ENCODE assay signal across 17 mouse cellular contexts in the genomic region with DNA sequence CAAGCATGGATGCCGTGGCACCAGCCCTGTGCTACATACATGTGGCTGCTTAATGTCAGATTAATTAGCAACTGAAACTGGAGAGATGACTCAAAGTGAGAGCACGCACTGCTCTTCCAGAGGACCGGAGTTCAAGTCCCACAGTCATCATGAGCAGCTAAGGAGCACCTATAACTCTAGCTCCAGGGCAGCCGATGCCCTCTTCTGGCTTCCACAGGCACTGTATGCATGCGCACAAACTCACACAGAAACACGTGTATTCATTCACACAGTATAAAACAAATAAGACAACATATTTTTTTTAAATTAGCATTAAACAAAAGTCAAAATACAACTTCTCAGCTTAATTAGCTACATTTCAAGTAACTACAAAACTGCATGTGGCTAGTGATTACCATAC.
A peak's percentile ranks its signal among the peaks of the same experiment; 100 is the strongest.
DNase-seq lines count a peak whose midpoint lies in the region; ATAC-seq and TF ChIP-seq lines count a peak whose summit lies in the region.
"Had no signal": no experiment of that assay in that cellular context is flagged by ENCODE, and none has a peak within 500 bp of the region (broad histone marks: within the 10 kb centered on the region; RNA-seq: fewer than 3 reads in every experiment).

No protein-coding gene starts in this region.

- peak; percentile 3; the same call in 1 of the 2 replicates for ATAC-seq in midbrain, embryonic 12.5 days (ENCODE audit: low FRiP score, low read depth)
- ATAC-seq in midbrain, embryonic 15.5 days (replicated peaks): no peak
- peak; percentile 55 for ATAC-seq in megakaryocyte progenitor cell, adult 5-6 weeks (replicated peaks; ENCODE audit: poor library complexity)

- 88% methylated on average over 6 of the region's 6 CpGs for WGBS in kidney, adult 2 months
- 89% methylated on average over 6 of the region's 6 CpGs for WGBS in midbrain, embryonic 12.5 days
- WGBS in midbrain, embryonic 15.5 days: 87% methylated on average over 6 of the region's 6 CpGs

- no peak for TF ChIP-seq POLR2A in kidney, adult 2 months (IDR thresholded peaks at IDR 0.05; ENCODE audit: low read depth, low read length)

- TF ChIP-seq CTCF in kidney, adult 2 months (conservative IDR thresholded peaks at IDR 0.05; ENCODE audit: insufficient read depth, insufficient read length, low read depth, low read length): 0 out of 2 replicates have a peak, but pooled peaks have one; percentile 16

- H3K4me3 ChIP-seq in kidney, adult 2 months (ENCODE audit: insufficient read depth, low read depth, low read length): no peak overlapping the region
- H3K4me3 ChIP-seq in midbrain, embryonic 12.5 days: no peak overlapping the region
- no peak overlapping the region for H3K4me3 ChIP-seq in midbrain, embryonic 15.5 days
- H3K4me3 ChIP-seq: embryonic facial prominence, embryonic 12.5 days; forebrain, embryonic 10.5 days; heart, embryonic 12.5 days; hindbrain, embryonic 15.5 days; limb, embryonic 15.5 days; neural tube, embryonic 13.5 days had no signal

- no peaks in the 10 kb centered on the region for H3K4me1 ChIP-seq in kidney, adult 2 months (ENCODE audit: control insufficient read depth, insufficient read depth, low read length)
- H3K4me1 ChIP-seq in midbrain, embryonic 12.5 days: peaks cover 9% of the 10 kb centered on the region
- peaks cover 13% of the 10 kb centered on the region; the same call in 1 of the 2 replicates for H3K4me1 ChIP-seq in midbrain, embryonic 15.5 days
- H3K4me1 ChIP-seq: embryonic facial prominence, embryonic 12.5 days had no signal

- H3K9me3 ChIP-seq in midbrain, embryonic 12.5 days: no peaks in the 10 kb centered on the region
- no peaks in the 10 kb centered on the region for H3K9me3 ChIP-seq in midbrain, embryonic 15.5 days
- H3K9me3 ChIP-seq: embryonic facial prominence, embryonic 12.5 days; forebrain, embryonic 10.5 days; heart, embryonic 12.5 days; hindbrain, embryonic 15.5 days; limb, embryonic 15.5 days; neural tube, embryonic 13.5 days had no signal

- H3K4me2 ChIP-seq in midbrain, embryonic 12.5 days (replicated peaks): no peak overlapping the region
- no peak overlapping the region for H3K4me2 ChIP-seq in midbrain, embryonic 15.5 days
- H3K4me2 ChIP-seq: embryonic facial prominence, embryonic 12.5 days; heart, embryonic 12.5 days; hindbrain, embryonic 15.5 days; limb, embryonic 15.5 days; neural tube, embryonic 13.5 days had no signal

- peak; percentile 26 for DNase-seq in embryo, embryonic 10 days (ENCODE audit: low spot score)
- no peak for DNase-seq in embryo, embryonic 10.5 days (ENCODE audit: low spot score)
- DNase-seq in kidney, adult 2 months: no peak
- no peak for DNase-seq in kidney, adult 18-20 months
- DNase-seq in cerebellum, adult 8-10 months: no peak
- DNase-seq: cerebellum, adult 9-10 months; kidney, postnatal 25 days; retina, postnatal 1 day had no signal

- no peaks in the 10 kb centered on the region for H3K36me3 ChIP-seq in kidney, adult 2 months (ENCODE audit: control insufficient read depth, insufficient read depth, low read length)
- no peaks in the 10 kb centered on the region for H3K36me3 ChIP-seq in midbrain, embryonic 12.5 days
- H3K36me3 ChIP-seq in midbrain, embryonic 15.5 days (replicated peaks): no peaks in the 10 kb centered on the region
- H3K36me3 ChIP-seq: embryonic facial prominence, embryonic 12.5 days; forebrain, embryonic 10.5 days; heart, embryonic 12.5 days; hindbrain, embryonic 15.5 days; limb, embryonic 15.5 days; neural tube, embryonic 13.5 days had no signal

- no peaks in the 10 kb centered on the region; the same call in 1 of the 2 replicates for H3K27me3 ChIP-seq in kidney, adult 2 months (replicated peaks; ENCODE audit: control insufficient read depth, insufficient read depth, low read length)
- no peaks in the 10 kb centered on the region for H3K27me3 ChIP-seq in midbrain, embryonic 12.5 days
- H3K27me3 ChIP-seq in midbrain, embryonic 15.5 days (replicated peaks): no peaks in the 10 kb centered on the region
- H3K27me3 ChIP-seq: embryonic facial prominence, embryonic 12.5 days; heart, embryonic 12.5 days; hindbrain, embryonic 15.5 days; limb, embryonic 15.5 days; neural tube, embryonic 13.5 days had no signal

- no peak overlapping the region for H3K27ac ChIP-seq in kidney, adult 2 months (ENCODE audit: insufficient read depth, low read depth, low read length)
- no peak overlapping the region for H3K27ac ChIP-seq in midbrain, embryonic 12.5 days (replicated peaks)
- H3K27ac ChIP-seq in midbrain, embryonic 15.5 days: no peak overlapping the region
- H3K27ac ChIP-seq: embryonic facial prominence, embryonic 12.5 days; hindbrain, embryonic 15.5 days; limb, embryonic 15.5 days; neural tube, embryonic 13.5 days had no signal

- H3K9ac ChIP-seq in midbrain, embryonic 12.5 days (replicated peaks): no peak overlapping the region
- H3K9ac ChIP-seq in midbrain, embryonic 15.5 days: no peak overlapping the region
- H3K9ac ChIP-seq: embryonic facial prominence, embryonic 12.5 days; heart, embryonic 12.5 days; hindbrain, embryonic 15.5 days; limb, embryonic 15.5 days; neural tube, embryonic 13.5 days had no signal
